Mouse (Mus musculus) forebrain, embryonic 12.5 days (tissue): ENCODE measurements around the gene Zfp830. TPM values are rescaled to one million over a fixed set of nuclear protein-coding genes. Genes with fewer than 3 reads are reported as not detected.

Experiments
- ATAC-seq: fragments of 200-750 bp; cut with Nextera tagmentation; 2 replicates; pipeline ENCODE4 v1.8.0; 2017; ENCODE audit warnings: moderate TSS enrichment; ENCODE audit not compliant: low FRiP score
- H3K27ac ChIP-seq: fragments of 300-500 bp; sonication (generic); 2 replicates; pipeline ENCODE4 v1.5.1; 2016; ENCODE audit warnings: mild to moderate bottlenecking
- H3K27me3 ChIP-seq: fragments of 300-500 bp; sonication (generic); 2 replicates; pipeline ENCODE4 v1.6.1; 2016; ENCODE audit warnings: mild to moderate bottlenecking
- H3K36me3 ChIP-seq: fragments of 300-500 bp; sonication (generic); replicated peaks from 2 replicates; pipeline ENCODE4 v1.6.1; 2016; ENCODE audit warnings: mild to moderate bottlenecking
- H3K4me1 ChIP-seq: fragments of 300-500 bp; sonication (generic); 2 replicates; pipeline ENCODE4 v1.6.1; 2016
- H3K4me2 ChIP-seq: fragments of 300-500 bp; sonication (generic); 2 replicates; pipeline ENCODE4 v1.6.1; 2016; ENCODE audit warnings: mild to moderate bottlenecking, moderate library complexity
- H3K4me3 ChIP-seq: fragments of 300-500 bp; sonication (generic); replicated peaks from 2 replicates; pipeline ENCODE4 v1.5.1; 2016; ENCODE audit warnings: mild to moderate bottlenecking
- H3K9ac ChIP-seq: fragments of 300-500 bp; sonication (generic); 2 replicates; pipeline ENCODE4 v1.6.1; 2016; ENCODE audit warnings: mild to moderate bottlenecking
- H3K9me3 ChIP-seq: fragments of 300-500 bp; sonication (generic); 2 replicates; pipeline ENCODE4 v1.6.1; 2016
- WGBS: fragments of 180-500 bp; shearing (Covaris S2); methylation state at CpG from one replicate; pipeline ENCODE4 v1.1.7; 2016; 5-methylcytosine and 5-hydroxymethylcytosine counted together
- polyA plus RNA-seq: library from polyadenylated mRNA; unstranded; fragments of >200 nt; fragmentation: Nextera tagmentation; extraction: Ambion mirVana; gene quantifications from 2 replicates; pipeline ENCODE4 v1.2.1, GENCODE M21; 2016

The Zfp830 gene
- 37.8 and 38.5 TPM in 2 replicates for polyA plus RNA-seq

- WGBS = under 1% methylated on average over 44 of the region's 44 CpGs
- peaks cover 6% of the 10 kb centered on the region; the same call in 1 of the 2 replicates for H3K36me3 ChIP-seq
Measured at GRCm38 (mm10) chr11:82763742-82764437, at the start of gene Zfp830, which contains the start of gene Cct6b. Gene Zfp830 (plus strand): TSS chr11:82764345. Gene Cct6b (minus strand): TSS chr11:82764321.

GRCm38 (mm10) chr11:82719294-82719693 is 44.9 kb upstream of the Zfp830 start:
- no peaks in the 10 kb centered on the region for H3K9me3 ChIP-seq
- H3K27me3 ChIP-seq = no peaks in the 10 kb centered on the region
- no peak overlapping the region for H3K4me3 ChIP-seq
- no peaks in the 10 kb centered on the region for H3K4me1 ChIP-seq
- H3K9ac ChIP-seq = no peak overlapping the region
- no peak overlapping the region for H3K27ac ChIP-seq
- no peak overlapping the region for H3K4me2 ChIP-seq
- ATAC-seq = no peak
- H3K36me3 ChIP-seq = no peaks in the 10 kb centered on the region
- 86% methylated on average over 12 of the region's 12 CpGs for WGBS

More at GRCm38 (mm10) chr11:82763742-82764437, at the start of gene Zfp830, which contains the start of gene Cct6b:
- ATAC-seq = peak; percentile 100
- Histone ChIP-seq H3K4me3 (peak within 1 kb of the TSS; percentile 96), H3K27me3 (no peaks in the 10 kb centered on the region), H3K4me2 (peak within 1 kb of the TSS; percentile 96), H3K9ac (peak within 1 kb of the TSS; percentile 88), H3K27ac (peak within 1 kb of the TSS; percentile 89), H3K4me1 (peaks cover 24% of the 10 kb centered on the region), H3K9me3 (peaks cover 3% of the 10 kb centered on the region; the same call in 1 of the 2 replicates)

- Histone ChIP-seq H3K36me3 (no peaks in the 10 kb centered on the region), H3K27me3 (no peaks in the 10 kb centered on the region), H3K4me2 (no peak overlapping the region), H3K9ac (no peak overlapping the region), H3K4me3 (no peak overlapping the region), H3K27ac (no peak overlapping the region), H3K4me1 (no peaks in the 10 kb centered on the region), H3K9me3 (no peaks in the 10 kb centered on the region)
- 93% methylated on average over 2 of the region's 2 CpGs for WGBS
- ATAC-seq = no peak
Measured at GRCm38 (mm10) chr11:82726862-82727261, 37.3 kb upstream of the Zfp830 start.

DNA sequence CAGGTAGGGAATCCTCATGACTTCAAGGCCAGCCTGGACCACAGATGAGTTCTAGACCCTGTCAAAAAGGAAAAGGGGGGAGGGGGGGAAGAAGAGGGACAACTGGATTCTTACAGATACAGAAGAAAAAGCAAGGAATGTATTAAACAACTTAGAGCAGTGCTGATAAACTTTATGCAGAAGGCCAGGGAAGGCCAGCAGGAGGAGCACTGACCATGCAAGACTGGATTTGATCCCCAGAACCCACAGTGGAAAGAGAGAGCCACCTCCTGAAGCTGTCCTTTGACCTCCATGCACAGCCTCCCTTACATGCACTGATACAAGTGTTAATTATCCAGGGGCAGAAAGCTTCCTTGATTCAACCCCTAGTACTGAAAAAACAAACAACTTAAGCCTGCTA is 29.9 kb upstream of the Zfp830 start:
- no peak overlapping the region for H3K4me2 ChIP-seq

GRCm38 (mm10) chr11:82739006-82739405 is 25.1 kb upstream of the Zfp830 start:
- no peak for ATAC-seq
- H3K27ac ChIP-seq = no peak overlapping the region
- H3K4me1 ChIP-seq = no peaks in the 10 kb centered on the region
- H3K9me3 ChIP-seq = no peaks in the 10 kb centered on the region
- no peak overlapping the region for H3K9ac ChIP-seq
- H3K4me3 ChIP-seq = no peak overlapping the region
- H3K27me3 ChIP-seq = no peaks in the 10 kb centered on the region
- H3K36me3 ChIP-seq = no peaks in the 10 kb centered on the region
- H3K4me2 ChIP-seq = no peak overlapping the region

More for the DNA sequence above, 29.9 kb upstream of the Zfp830 start:
- no peak for ATAC-seq
- H3K36me3 ChIP-seq = no peaks in the 10 kb centered on the region
- no peak overlapping the region for H3K4me3 ChIP-seq
- H3K27ac ChIP-seq = no peak overlapping the region
- H3K9ac ChIP-seq = no peak overlapping the region
- H3K9me3 ChIP-seq = no peaks in the 10 kb centered on the region
- H3K4me1 ChIP-seq = no peaks in the 10 kb centered on the region
- H3K27me3 ChIP-seq = no peaks in the 10 kb centered on the region

DNA sequence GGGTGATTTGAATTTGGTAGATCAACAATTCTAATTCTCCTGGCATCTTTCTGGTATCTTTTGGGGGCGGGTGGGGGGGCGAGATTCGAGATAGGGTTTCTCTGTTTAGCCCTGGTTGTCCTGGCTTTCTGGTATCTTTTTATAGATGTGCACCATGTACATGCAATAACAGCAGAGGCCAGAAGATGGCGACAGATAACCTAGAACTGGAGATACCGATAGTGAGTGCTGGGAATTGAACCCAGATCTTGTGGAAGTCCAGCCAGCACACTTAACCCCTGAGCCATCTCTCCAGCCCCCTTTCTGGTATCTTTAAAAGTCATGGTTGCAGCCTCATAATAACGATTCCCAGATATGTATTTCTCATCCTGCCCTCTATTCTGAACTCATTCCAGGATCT is 18.0 kb upstream of the Zfp830 start:
- no peak overlapping the region for H3K4me3 ChIP-seq
- 37% methylated on average over 6 of the region's 6 CpGs for WGBS
- no peak overlapping the region for H3K9ac ChIP-seq
- no peak overlapping the region for H3K27ac ChIP-seq
- H3K36me3 ChIP-seq = no peaks in the 10 kb centered on the region
- no peaks in the 10 kb centered on the region for H3K9me3 ChIP-seq
- H3K27me3 ChIP-seq = 0 out of 2 replicates have a peak, but pooled peaks cover 4% of the 10 kb centered on the region
- no peak for ATAC-seq
- H3K4me2 ChIP-seq = no peak overlapping the region
- no peaks in the 10 kb centered on the region for H3K4me1 ChIP-seq

DNA sequence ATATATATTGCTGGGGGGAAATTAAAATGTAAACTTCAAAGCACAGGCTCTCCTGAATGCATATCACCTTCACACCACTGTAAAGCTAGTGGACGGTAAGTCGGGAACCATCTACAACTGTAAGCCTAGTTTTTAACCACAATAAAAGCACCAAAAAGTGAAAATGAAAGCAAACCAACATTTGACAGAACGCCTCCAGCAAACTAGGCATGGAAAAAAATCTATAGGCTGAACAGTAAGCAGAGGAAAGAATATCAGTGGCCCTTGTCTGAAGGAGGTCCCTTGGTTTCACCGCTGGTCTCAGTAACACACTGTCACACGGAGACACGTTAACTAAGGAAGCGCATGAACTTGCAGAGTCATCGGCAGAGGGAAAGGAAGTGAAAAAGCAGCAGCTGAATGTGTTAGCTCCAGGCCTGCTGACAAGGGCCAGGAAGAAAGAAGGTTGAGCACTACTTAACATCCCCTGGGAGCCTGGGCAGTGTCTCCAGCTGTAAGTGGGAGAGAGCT is 17.2 kb upstream of the Zfp830 start:
- H3K27me3 ChIP-seq = 0 out of 2 replicates have a peak, but pooled peaks cover 4% of the 10 kb centered on the region
- H3K9me3 ChIP-seq = no peaks in the 10 kb centered on the region
- H3K4me2 ChIP-seq = no peak overlapping the region
- H3K27ac ChIP-seq = no peak overlapping the region
- H3K4me3 ChIP-seq = no peak overlapping the region
- no peaks in the 10 kb centered on the region for H3K36me3 ChIP-seq
- WGBS = 85% methylated on average over 8 of the region's 8 CpGs
- H3K4me1 ChIP-seq = no peaks in the 10 kb centered on the region
- ATAC-seq = no peak
- no peak overlapping the region for H3K9ac ChIP-seq

DNA sequence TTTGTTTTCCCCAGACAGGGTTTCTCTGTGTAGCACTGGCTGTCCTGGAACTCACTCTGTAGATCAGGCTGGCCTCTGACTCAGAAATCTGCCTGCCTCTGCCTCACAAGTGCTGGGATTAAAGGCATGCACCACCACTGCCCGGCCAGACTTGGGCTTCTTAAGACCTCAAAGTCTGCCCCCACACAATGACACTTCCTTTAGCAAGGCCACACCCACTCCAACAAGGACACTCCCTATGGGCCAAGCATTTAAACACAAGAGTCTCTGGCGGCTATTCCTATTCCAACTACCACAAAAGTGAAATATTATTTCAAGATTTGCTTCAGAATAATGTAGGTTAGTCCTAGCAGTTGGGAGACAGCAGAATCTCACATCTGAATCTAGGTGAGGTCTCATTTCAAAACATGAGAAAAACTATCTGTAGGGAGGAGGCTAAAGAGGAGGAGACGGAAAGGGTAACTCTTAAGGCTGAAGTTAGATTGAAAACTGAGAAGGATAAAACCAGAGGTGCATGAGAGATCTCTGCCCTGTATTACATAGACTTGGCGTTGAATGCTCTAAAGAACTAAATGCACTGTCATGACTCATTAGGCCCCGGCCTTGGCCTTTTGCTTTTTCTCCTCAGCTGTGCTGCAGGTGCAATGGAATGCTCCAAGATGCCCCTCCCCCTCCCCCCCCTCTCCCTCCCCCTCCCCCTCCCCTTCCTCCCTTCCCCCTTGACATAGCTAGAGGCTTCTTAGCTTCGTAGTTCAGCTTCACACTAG is 11.6 kb upstream of the Zfp830 start:
- Histone ChIP-seq H3K36me3 (no peaks in the 10 kb centered on the region), H3K4me1 (no peaks in the 10 kb centered on the region)
- ATAC-seq = no peak

GRCm38 (mm10) chr11:82755919-82756318 is 8.2 kb upstream of the Zfp830 start:
- Histone ChIP-seq H3K27me3 (0 out of 2 replicates have a peak, but pooled peaks cover 10% of the 10 kb centered on the region), H3K36me3 (no peaks in the 10 kb centered on the region), H3K4me2 (no peak overlapping the region), H3K9ac (no peak overlapping the region), H3K9me3 (no peaks in the 10 kb centered on the region), H3K27ac (no peak overlapping the region), H3K4me3 (no peak overlapping the region), H3K4me1 (no peaks in the 10 kb centered on the region)
- 86% methylated on average over 1 of the region's 1 CpGs for WGBS
- ATAC-seq = no peak

More for the DNA sequence above, 11.6 kb upstream of the Zfp830 start:
- Histone ChIP-seq H3K9me3 (no peaks in the 10 kb centered on the region), H3K4me2 (no peak overlapping the region), H3K27me3 (no peaks in the 10 kb centered on the region), H3K27ac (no peak overlapping the region), H3K9ac (no peak overlapping the region), H3K4me3 (no peak overlapping the region)
- WGBS = 70% methylated on average over 6 of the region's 6 CpGs

DNA sequence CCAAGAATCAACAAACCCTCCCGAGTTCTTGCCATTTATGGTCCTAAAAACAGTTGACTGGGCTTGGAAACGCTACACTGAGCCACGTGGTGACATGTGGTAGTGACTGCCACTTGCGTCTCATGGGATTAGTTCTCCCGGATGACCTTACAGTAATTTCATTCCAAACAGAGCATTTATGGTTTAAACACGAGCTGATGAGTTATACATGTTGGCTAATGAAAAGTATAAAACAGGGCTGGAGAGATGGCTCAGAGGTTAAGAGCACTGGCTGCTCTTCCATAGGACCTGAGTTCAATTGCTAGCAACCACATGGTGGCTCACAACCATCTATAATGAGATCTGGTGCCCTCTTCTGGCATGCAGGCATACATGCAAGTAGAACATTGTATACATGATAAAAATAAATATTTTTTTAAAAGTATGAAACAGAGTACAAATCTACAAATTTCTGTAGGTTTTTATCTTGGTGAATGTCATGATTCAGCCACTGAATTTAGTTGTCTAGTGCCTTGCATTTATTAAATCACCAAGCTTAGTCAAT is 1.8 kb upstream of the Zfp830 start:
- Histone ChIP-seq H3K9me3 (peaks cover 3% of the 10 kb centered on the region; the same call in 1 of the 2 replicates), H3K36me3 (no peaks in the 10 kb centered on the region), H3K4me3 (no peak overlapping the region), H3K9ac (no peak overlapping the region), H3K4me2 (no peak overlapping the region), H3K27ac (no peak overlapping the region), H3K4me1 (peaks cover 24% of the 10 kb centered on the region), H3K27me3 (0 out of 2 replicates have a peak, but pooled peaks cover 10% of the 10 kb centered on the region)
- WGBS = 91% methylated on average over 6 of the region's 6 CpGs
- no peak for ATAC-seq

- peaks cover 24% of the 10 kb centered on the region for H3K4me1 ChIP-seq
- H3K4me2 ChIP-seq = peak overlapping the region; percentile 96
- peaks cover 3% of the 10 kb centered on the region; the same call in 1 of the 2 replicates for H3K9me3 ChIP-seq
- H3K36me3 ChIP-seq = peaks cover under 1% of the 10 kb centered on the region; the same call in 1 of the 2 replicates
- ATAC-seq = no peak
- H3K27me3 ChIP-seq = 0 out of 2 replicates have a peak, but pooled peaks cover 4% of the 10 kb centered on the region
- 12% methylated on average over 4 of the region's 4 CpGs for WGBS
- peak overlapping the region; percentile 89 for H3K27ac ChIP-seq
- H3K9ac ChIP-seq = peak overlapping the region; percentile 88; the same call in 1 of the 2 replicates
- H3K4me3 ChIP-seq = peak overlapping the region; percentile 96
Measured at GRCm38 (mm10) chr11:82763261-82763660, 884 bp upstream of the Zfp830 start.

DNA sequence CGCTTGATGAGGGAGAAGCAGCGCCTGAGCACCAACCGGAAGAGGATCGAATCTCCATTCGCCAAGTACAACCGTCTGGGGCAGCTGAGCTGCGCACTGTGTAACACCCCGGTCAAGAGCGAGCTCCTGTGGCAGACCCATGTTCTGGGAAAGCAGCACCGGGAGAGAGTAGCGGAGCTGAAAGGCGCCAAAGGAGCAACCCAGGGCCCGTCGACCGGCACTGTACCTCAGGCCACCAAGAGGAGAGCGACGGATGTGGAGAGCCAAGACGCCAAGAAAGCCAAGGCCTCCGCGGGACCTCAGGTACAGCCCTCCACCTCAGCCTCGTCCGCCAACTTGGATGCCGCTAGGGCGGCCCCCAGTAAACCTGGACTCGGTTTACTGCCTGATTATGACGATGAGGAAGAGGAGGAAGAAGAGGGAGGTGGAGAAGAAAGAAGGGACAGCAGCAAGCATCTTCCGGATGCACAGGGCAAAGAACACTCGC is 336 bp downstream of the Zfp830 start:
- 1% methylated on average over 28 of the region's 28 CpGs for WGBS
- Histone ChIP-seq H3K9me3 (peaks cover 3% of the 10 kb centered on the region; the same call in 1 of the 2 replicates), H3K4me1 (peaks cover 24% of the 10 kb centered on the region), H3K4me2 (peak overlapping the region; percentile 96), H3K27ac (peak overlapping the region; percentile 89), H3K36me3 (peaks cover 10% of the 10 kb centered on the region), H3K27me3 (no peaks in the 10 kb centered on the region), H3K9ac (peak overlapping the region; percentile 88), H3K4me3 (peak overlapping the region; percentile 96)
- ATAC-seq = peak; percentile 69
